Mouse (Mus musculus) lung, embryonic 14.5 days (tissue): Measurements from ENCODE around the gene Kctd21. TPM values are rescaled to one million over a fixed set of nuclear protein-coding genes. Genes with fewer than 3 reads are reported as not detected.

Experiments used
- ATAC-seq: fragments of 200-750 bp; cut with Nextera tagmentation; 2 replicates; pipeline ENCODE4 v1.8.0; 2017; ENCODE audit warnings: mild to moderate bottlenecking, moderate TSS enrichment, moderate library complexity; ENCODE audit not compliant: insufficient read depth
- DNase-seq: peaks from one replicate; pipeline ENCODE4 v3.0.0-alpha.2; 2015
- H3K27ac ChIP-seq: fragments of 300-500 bp; sonication (generic); 2 replicates; pipeline ENCODE4 v1.5.1; 2014; ENCODE audit warnings: low read depth, mild to moderate bottlenecking, moderate library complexity
- H3K27me3 ChIP-seq: fragments of 300-500 bp; sonication (generic); 2 replicates; pipeline ENCODE4 v1.6.1; 2014; ENCODE audit warnings: low read length, control low read depth; ENCODE audit not compliant: insufficient read depth
- H3K36me3 ChIP-seq: fragments of 300-500 bp; sonication (generic); 2 replicates; pipeline ENCODE4 v1.6.1; 2014; ENCODE audit warnings: control low read depth; ENCODE audit not compliant: insufficient read depth
- H3K4me1 ChIP-seq: fragments of 300-500 bp; sonication (generic); 2 replicates; pipeline ENCODE4 v1.6.1; 2014; ENCODE audit warnings: antibody characterized with exemption, control low read depth; ENCODE audit not compliant: insufficient read depth
- H3K4me2 ChIP-seq: fragments of 300-500 bp; sonication (generic); 2 replicates; pipeline ENCODE4 v1.6.1; 2014; ENCODE audit warnings: mild to moderate bottlenecking
- H3K4me3 ChIP-seq: fragments of 300-500 bp; sonication (generic); 2 replicates; pipeline ENCODE4 v1.5.1; 2014; ENCODE audit warnings: low read depth, low read length
- H3K9ac ChIP-seq: fragments of 300-500 bp; sonication (generic); 2 replicates; pipeline ENCODE4 v1.6.1; 2014
- H3K9me3 ChIP-seq: fragments of 300-500 bp; sonication (generic); 2 replicates; pipeline ENCODE4 v1.6.1; 2016; ENCODE audit warnings: low read depth, low read length, control low read depth
- CTCF ChIP-seq: IDR thresholded peaks from 2 replicates; pipeline ENCODE4 v1.5.1; 2016; ENCODE audit warnings: antibody characterized with exemption, low read depth
- WGBS: fragments of 180-500 bp; shearing (Covaris S2); extraction: QIAGEN DNeasy Blood & Tissue Kit; methylation state at CpG from one replicate; pipeline ENCODE4 v1.1.7; 2014; 5-methylcytosine and 5-hydroxymethylcytosine counted together
- polyA plus RNA-seq: library from polyadenylated mRNA; unstranded; fragments of >200 nt; fragmentation: Nextera tagmentation; extraction: Ambion mirVana; gene quantifications from 2 replicates; pipeline ENCODE4 v1.2.1, GENCODE M21; 2014

Kctd21 gene
- polyA plus RNA-seq, 1 experiment from 2014 or later = 4.7 TPM

- Histone ChIP-seq H3K4me3 (peak overlapping the region; percentile 78), H3K27me3 (peaks cover 12% of the 10 kb centered on the region; the same call in 1 of the 2 replicates), H3K9ac (peak overlapping the region; percentile 65; the same call in 1 of the 2 replicates), H3K27ac (no peak overlapping the region), H3K36me3 (no peaks in the 10 kb centered on the region), H3K4me2 (peak overlapping the region; percentile 70), H3K9me3 (no peaks in the 10 kb centered on the region), H3K4me1 (peaks cover 7% of the 10 kb centered on the region)
- DNase-seq = no peak
- 53% methylated on average over 11 of the region's 11 CpGs for WGBS
- no peak for ATAC-seq
- no peak for TF ChIP-seq CTCF
Measured at GRCm38 (mm10) chr7:97330931-97331645, 1.0 kb upstream of the Kctd21 start.

GRCm38 (mm10) chr7:97332667-97333041 is 527 bp downstream of the Kctd21 start:
- no peak for ATAC-seq
- H3K27ac ChIP-seq = no peak overlapping the region

GRCm38 (mm10) chr7:97333113-97333898 is 1.2 kb downstream of the Kctd21 start:
- Histone ChIP-seq H3K4me3 (peak overlapping the region; percentile 78; the same call in 1 of the 2 replicates), H3K4me1 (peaks cover 7% of the 10 kb centered on the region), H3K27me3 (no peaks in the 10 kb centered on the region), H3K4me2 (peak overlapping the region; percentile 70), H3K36me3 (no peaks in the 10 kb centered on the region), H3K27ac (no peak overlapping the region), H3K9me3 (no peaks in the 10 kb centered on the region), H3K9ac (no peak overlapping the region)
- ATAC-seq (no peak), DNase-seq (no peak)
- WGBS = 72% methylated on average over 6 of the region's 6 CpGs
- TF ChIP-seq CTCF = no peak

More at GRCm38 (mm10) chr7:97332667-97333041, 527 bp downstream of the Kctd21 start:
- no peaks in the 10 kb centered on the region for H3K27me3 ChIP-seq
- peak overlapping the region; percentile 78 for H3K4me3 ChIP-seq
- no peak for TF ChIP-seq CTCF
- no peak for DNase-seq
- no peaks in the 10 kb centered on the region for H3K36me3 ChIP-seq
- peak overlapping the region; percentile 70 for H3K4me2 ChIP-seq
- H3K4me1 ChIP-seq = peaks cover 7% of the 10 kb centered on the region
- peak overlapping the region; percentile 66 for H3K9ac ChIP-seq
- WGBS = 3% methylated on average over 9 of the region's 9 CpGs
- H3K9me3 ChIP-seq = no peaks in the 10 kb centered on the region

DNA sequence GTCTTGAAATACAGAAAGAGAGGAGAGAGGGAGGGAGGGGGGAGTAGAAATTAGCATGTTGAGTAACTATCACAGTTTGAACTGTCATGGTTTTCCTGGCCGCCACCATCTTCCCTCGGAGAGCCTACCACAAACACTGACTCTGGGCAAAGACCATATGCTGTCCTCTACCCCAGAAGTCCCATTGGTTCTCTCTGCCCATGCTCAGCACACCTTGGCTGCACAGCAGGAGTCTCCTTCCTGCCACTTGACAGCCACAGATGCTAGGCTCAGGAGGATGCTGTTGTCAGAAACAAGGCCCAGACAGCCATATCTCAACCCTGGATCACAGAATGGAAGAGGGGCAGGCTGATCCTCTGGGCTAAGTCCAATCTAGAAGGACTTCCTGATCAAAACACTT is 2.3 kb downstream of the Kctd21 start:
- no peak overlapping the region for H3K4me2 ChIP-seq
- H3K27ac ChIP-seq = no peak overlapping the region
- DNase-seq (no peak), ATAC-seq (no peak)
- peaks cover 7% of the 10 kb centered on the region for H3K4me1 ChIP-seq
- WGBS = 82% methylated on average over 2 of the region's 2 CpGs
- H3K4me3 ChIP-seq = no peak overlapping the region
- H3K9me3 ChIP-seq = no peaks in the 10 kb centered on the region
- no peaks in the 10 kb centered on the region for H3K27me3 ChIP-seq
- TF ChIP-seq CTCF = no peak
- no peaks in the 10 kb centered on the region for H3K36me3 ChIP-seq
- H3K9ac ChIP-seq = no peak overlapping the region

GRCm38 (mm10) chr7:97336678-97337077 is 4.6 kb downstream of the Kctd21 start:
- no peak overlapping the region for H3K9ac ChIP-seq
- ATAC-seq (no peak), DNase-seq (no peak)
- H3K4me3 ChIP-seq = no peak overlapping the region
- H3K4me1 ChIP-seq = peaks cover 7% of the 10 kb centered on the region
- no peaks in the 10 kb centered on the region for H3K9me3 ChIP-seq
- WGBS = 79% methylated on average over 1 of the region's 1 CpGs
- H3K36me3 ChIP-seq = no peaks in the 10 kb centered on the region
- H3K4me2 ChIP-seq = no peak overlapping the region
- H3K27ac ChIP-seq = no peak overlapping the region
- no peaks in the 10 kb centered on the region for H3K27me3 ChIP-seq
- no peak for TF ChIP-seq CTCF

GRCm38 (mm10) chr7:97338593-97338992 is 6.5 kb downstream of the Kctd21 start:
- Histone ChIP-seq H3K27me3 (no peaks in the 10 kb centered on the region), H3K9ac (no peak overlapping the region), H3K9me3 (no peaks in the 10 kb centered on the region), H3K27ac (no peak overlapping the region), H3K36me3 (no peaks in the 10 kb centered on the region), H3K4me3 (no peak overlapping the region), H3K4me1 (0 out of 2 replicates have a peak, but pooled peaks cover 2% of the 10 kb centered on the region), H3K4me2 (no peak overlapping the region)
- TF ChIP-seq CTCF = no peak
- no peak for ATAC-seq
- WGBS = 71% methylated on average over 4 of the region's 4 CpGs
- DNase-seq = no peak

DNA sequence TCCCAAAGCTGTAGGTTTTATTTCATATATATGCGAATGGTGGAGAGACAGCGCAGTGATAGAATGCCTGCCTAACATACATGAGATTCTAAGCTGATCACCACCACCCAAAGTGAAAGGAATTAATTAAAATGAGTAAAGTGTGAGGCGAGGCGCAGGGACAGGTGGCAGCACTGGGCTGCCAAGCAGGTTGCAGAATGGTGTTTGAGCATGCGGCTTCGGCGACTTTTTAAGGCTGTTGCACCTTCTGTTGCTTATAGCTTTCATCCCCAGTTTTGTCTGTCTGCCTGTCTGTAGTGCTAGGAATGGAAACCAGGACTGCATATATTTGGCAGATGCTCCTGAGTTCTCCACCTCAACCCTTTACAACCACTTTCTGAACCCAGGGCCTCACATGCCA is 7.5 kb downstream of the Kctd21 start:
- TF ChIP-seq CTCF = no peak
- Histone ChIP-seq H3K27me3 (no peaks in the 10 kb centered on the region), H3K9ac (no peak overlapping the region), H3K4me2 (no peak overlapping the region), H3K9me3 (no peaks in the 10 kb centered on the region), H3K4me3 (no peak overlapping the region), H3K4me1 (0 out of 2 replicates have a peak, but pooled peaks cover 2% of the 10 kb centered on the region), H3K36me3 (no peaks in the 10 kb centered on the region), H3K27ac (no peak overlapping the region)
- DNase-seq (no peak), ATAC-seq (no peak)
- 89% methylated on average over 7 of the region's 7 CpGs for WGBS
